Mouse (Mus musculus) cerebellum, adult 9-11 months (tissue): ENCODE results near the gene Trmt5.

Experiments
- DNase-seq: peaks from one replicate; pipeline ENCODE4 v3.0.0; 2022

Gene Trmt5

GRCm38 (mm10) chr12:73286287-73287092, at the start of gene Trmt5, which contains the start of gene Slc38a6:
Gene Trmt5 (minus strand): TSS chr12:73286710.
Gene Slc38a6 (plus strand): TSS chr12:73286779.
- peak; percentile 93 for DNase-seq

- DNase-seq = no peak
Measured at GRCm38 (mm10) chr12:73334051-73334551, 47.6 kb upstream of the Trmt5 start.

GRCm38 (mm10) chr12:73332701-73333100, 46.2 kb upstream of the Trmt5 start:
- no peak for DNase-seq

- no peak for DNase-seq
Measured at GRCm38 (mm10) chr12:73330236-73330635, 43.7 kb upstream of the Trmt5 start.

GRCm38 (mm10) chr12:73328448-73329167, 42.1 kb upstream of the Trmt5 start:
- no peak for DNase-seq

DNA sequence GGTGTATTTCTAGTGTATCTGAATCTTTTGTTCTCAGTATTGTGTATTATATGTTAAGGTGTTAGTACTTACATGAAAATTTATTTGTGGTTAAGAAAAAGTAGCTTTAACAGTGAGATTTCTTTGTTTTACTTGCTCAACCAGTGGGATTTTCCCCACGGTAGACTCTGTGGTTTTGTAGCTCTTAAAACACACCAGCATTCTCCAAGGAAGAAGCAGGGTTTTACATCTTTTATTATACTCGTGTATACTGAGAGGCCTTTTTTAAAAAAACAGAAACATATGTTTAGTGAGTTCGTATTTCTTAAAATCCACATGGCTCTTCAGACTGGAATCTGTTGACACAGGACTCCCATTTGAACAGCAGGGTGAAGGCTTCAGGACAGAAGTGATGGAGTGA, 40.9 kb upstream of the Trmt5 start:
- no peak for DNase-seq

GRCm38 (mm10) chr12:73325617-73326016, 39.1 kb upstream of the Trmt5 start:
- no peak for DNase-seq

- DNase-seq = no peak
Measured at GRCm38 (mm10) chr12:73325181-73325580, 38.7 kb upstream of the Trmt5 start.

- no peak for DNase-seq
Measured at GRCm38 (mm10) chr12:73324742-73325141, 38.2 kb upstream of the Trmt5 start.

- no peak for DNase-seq
Measured at GRCm38 (mm10) chr12:73324180-73324586, 37.7 kb upstream of the Trmt5 start.

- DNase-seq = no peak
Measured at GRCm38 (mm10) chr12:73317706-73318686, 31.5 kb upstream of the Trmt5 start.

DNA sequence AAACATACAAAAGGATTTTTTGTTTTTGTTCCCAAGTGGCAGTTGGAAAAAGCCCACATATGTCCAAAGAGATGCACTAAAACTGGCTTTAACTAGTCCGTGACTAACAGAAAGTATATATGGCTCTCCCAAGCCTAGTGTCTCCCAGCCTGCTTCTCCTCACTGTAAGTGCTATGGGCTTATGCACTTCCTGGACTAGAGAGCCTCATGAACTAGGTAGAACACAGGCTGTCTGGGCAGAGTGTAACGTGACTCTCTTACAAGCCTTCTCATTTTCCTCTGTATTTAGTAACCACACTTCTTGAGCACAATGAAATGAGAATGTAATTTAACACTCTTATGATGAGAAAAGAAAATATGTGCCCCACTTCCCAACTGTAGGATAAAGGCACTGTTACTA, 22.2 kb upstream of the Trmt5 start:
- DNase-seq = no peak

- no peak for DNase-seq
Measured at GRCm38 (mm10) chr12:73307750-73308149, 21.2 kb upstream of the Trmt5 start.

GRCm38 (mm10) chr12:73304636-73305035, 18.1 kb upstream of the Trmt5 start:
- no peak for DNase-seq

GRCm38 (mm10) chr12:73300531-73300930, 14.0 kb upstream of the Trmt5 start:
- no peak for DNase-seq

GRCm38 (mm10) chr12:73298621-73299020, 12.1 kb upstream of the Trmt5 start:
- no peak for DNase-seq

GRCm38 (mm10) chr12:73295505-73296140, 9.1 kb upstream of the Trmt5 start:
- no peak for DNase-seq

GRCm38 (mm10) chr12:73294884-73295283, 8.4 kb upstream of the Trmt5 start:
- no peak for DNase-seq

DNA sequence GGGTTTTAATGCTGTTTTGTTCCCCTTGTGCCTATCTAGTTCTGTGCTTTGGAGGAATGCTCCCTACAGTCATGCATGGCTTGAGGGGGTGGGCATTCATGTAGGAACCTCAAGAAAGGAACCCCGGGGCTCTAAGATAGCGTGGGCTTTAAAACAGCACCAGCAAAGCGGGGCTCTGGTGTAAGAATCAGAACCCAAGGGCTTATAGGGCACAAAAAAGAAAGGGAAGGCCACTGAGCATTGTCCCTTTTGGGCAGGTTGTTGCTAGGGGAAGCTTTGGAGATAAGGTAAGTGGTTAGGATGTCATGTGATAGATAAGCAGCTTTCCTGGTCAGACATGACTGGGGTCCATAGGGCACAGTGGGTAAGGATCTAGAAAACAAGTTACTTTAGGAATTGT, 2.1 kb upstream of the Trmt5 start:
- no peak for DNase-seq

DNA sequence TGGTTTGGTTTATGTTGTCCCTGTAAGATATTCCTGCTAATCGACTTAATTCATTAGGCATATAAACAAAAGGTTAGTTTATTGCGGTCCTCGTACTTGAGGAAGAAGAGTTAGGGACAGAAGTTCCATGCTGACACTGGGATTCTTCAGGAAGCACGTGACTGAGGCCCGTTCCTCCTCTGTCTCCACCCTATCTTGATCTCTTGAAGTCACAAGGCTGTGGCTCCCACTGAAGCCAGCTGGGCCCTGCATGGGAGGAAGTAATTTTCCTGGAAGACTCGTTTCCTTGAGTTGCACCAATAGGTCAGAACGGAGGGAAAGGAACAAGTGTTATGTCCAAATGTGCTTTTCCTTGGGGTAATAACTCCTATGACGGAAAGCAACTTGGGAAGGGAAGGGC, 1.1 kb upstream of the Trmt5 start:
- DNase-seq = no peak

GRCm38 (mm10) chr12:73274921-73275320, 11.6 kb downstream of the Trmt5 start:
- no peak for DNase-seq

DNA sequence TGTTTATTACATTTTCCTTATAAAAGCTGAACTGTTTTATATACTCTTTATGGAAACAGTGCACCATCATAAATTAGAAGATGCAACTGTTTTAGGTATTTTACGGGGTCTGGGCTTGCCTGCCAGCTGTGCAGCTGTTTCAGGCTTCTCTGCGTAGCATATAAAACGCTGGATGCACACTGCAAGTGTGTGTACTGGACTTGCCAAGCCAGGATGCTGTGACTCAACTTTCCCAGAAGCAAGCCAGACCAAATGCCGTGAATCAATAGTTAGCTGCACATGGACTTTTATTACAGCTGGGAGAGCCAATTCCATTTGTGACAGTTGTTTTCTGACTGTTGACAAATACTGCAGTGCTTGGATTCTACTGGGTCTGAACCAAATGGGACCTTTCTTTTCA, 16.6 kb downstream of the Trmt5 start:
- DNase-seq = no peak
